Mouse (Mus musculus) heart, embryonic 14.5 days (tissue): ENCODE results near the gene Ndufs2. TPM values are rescaled to one million over a fixed set of nuclear protein-coding genes. Genes with fewer than 3 reads are reported as not detected.

Experiments used
- ATAC-seq: fragments of 200-750 bp; cut with Nextera tagmentation; 2 replicates; pipeline ENCODE4 v1.8.0; 2017; ENCODE audit warnings: low read depth, moderate TSS enrichment; ENCODE audit not compliant: insufficient number of reproducible peaks, insufficient read depth, low FRiP score
- H3K27ac ChIP-seq, 2 experiments: fragments of 200-500 bp in 1 of 2; fragments of 300-500 bp in 1 of 2; sonication (generic) in 1 of 2; replicated peaks in 1 of 2; 2 replicates each; pipeline ENCODE4 v1.5.1; 2012 to 2014; ENCODE audit warnings: low read depth in 2 of 2, low read length in 2 of 2, control low read depth in 1 of 2, mild to moderate bottlenecking in 1 of 2, mixed read lengths in 1 of 2; ENCODE audit not compliant: control insufficient read depth in 1 of 2, insufficient read depth in 1 of 2
- H3K27me3 ChIP-seq: fragments of 300-500 bp; sonication (generic); 2 replicates; pipeline ENCODE4 v1.6.1; 2014; ENCODE audit warnings: mild to moderate bottlenecking, low read length, control low read depth; ENCODE audit not compliant: control insufficient read depth, insufficient read depth
- H3K36me3 ChIP-seq: fragments of 300-500 bp; sonication (generic); 2 replicates; pipeline ENCODE4 v1.6.1; 2014; ENCODE audit warnings: mild to moderate bottlenecking, control low read depth, low read length, mixed read lengths; ENCODE audit not compliant: control insufficient read depth, insufficient read depth
- H3K4me1 ChIP-seq, 2 experiments: fragments of 200-500 bp in 1 of 2; fragments of 300-500 bp in 1 of 2; sonication (generic) in 1 of 2; 2 replicates each; pipeline ENCODE4 v1.6.1; 2012 to 2014; ENCODE audit warnings: low read length in 2 of 2, control low read depth in 1 of 2, mixed read lengths in 1 of 2; ENCODE audit not compliant: control insufficient read depth in 2 of 2, insufficient read depth in 2 of 2
- H3K4me2 ChIP-seq: fragments of 300-500 bp; sonication (generic); 2 replicates; pipeline ENCODE4 v1.6.1; 2014; ENCODE audit warnings: mild to moderate bottlenecking, low read length
- H3K4me3 ChIP-seq, 2 experiments: fragments of 200-500 bp in 1 of 2; fragments of 300-500 bp in 1 of 2; sonication (generic) in 1 of 2; 2 replicates each; pipeline ENCODE4 v1.5.1; 2012 to 2014; ENCODE audit warnings: low read length in 2 of 2, mild to moderate bottlenecking in 2 of 2, control low read depth in 1 of 2, low read depth in 1 of 2, moderate library complexity in 1 of 2; ENCODE audit not compliant: control insufficient read depth in 1 of 2, insufficient read depth in 1 of 2
- H3K9ac ChIP-seq: fragments of 300-500 bp; sonication (generic); 2 replicates; pipeline ENCODE4 v1.6.1; 2014; ENCODE audit warnings: mild to moderate bottlenecking, low read length
- H3K9me3 ChIP-seq: fragments of 300-500 bp; sonication (generic); 2 replicates; pipeline ENCODE4 v1.6.1; 2016; ENCODE audit warnings: low read length, control low read depth; ENCODE audit not compliant: control insufficient read depth
- WGBS: fragments of 180-500 bp; shearing (Covaris S2); extraction: QIAGEN DNeasy Blood & Tissue Kit; methylation state at CpG from one replicate; pipeline ENCODE4 v1.1.7; 2014; 5-methylcytosine and 5-hydroxymethylcytosine counted together
- polyA plus RNA-seq: library from polyadenylated mRNA; unstranded; fragments of >200 nt; fragmentation: Nextera tagmentation; extraction: Ambion mirVana; gene quantifications from 2 replicates; pipeline ENCODE4 v1.2.1, GENCODE M21; 2014

The Ndufs2 gene
- polyA plus RNA-seq, 1 experiment from 2014 or later: 541 TPM

- H3K27me3 ChIP-seq: no peaks in the 10 kb centered on the region
- H3K27ac ChIP-seq: peak overlapping the region; percentile 78 to 89
- peak overlapping the region; percentile 61 to 76 for H3K4me3 ChIP-seq
- peak; percentile 49 for ATAC-seq
- no peaks in the 10 kb centered on the region for H3K9me3 ChIP-seq
- H3K4me1 ChIP-seq: peaks cover 6 to 20% of the 10 kb centered on the region in 2 experiments
- peaks cover 69% of the 10 kb centered on the region for H3K36me3 ChIP-seq
- H3K9ac ChIP-seq: peak overlapping the region; percentile 78
- peak overlapping the region; percentile 92 for H3K4me2 ChIP-seq
- WGBS: 2% methylated on average over 10 of the region's 10 CpGs
Measured at GRCm38 (mm10) chr1:171281528-171281923, 30.3 kb upstream of the Ndufs2 start.

DNA sequence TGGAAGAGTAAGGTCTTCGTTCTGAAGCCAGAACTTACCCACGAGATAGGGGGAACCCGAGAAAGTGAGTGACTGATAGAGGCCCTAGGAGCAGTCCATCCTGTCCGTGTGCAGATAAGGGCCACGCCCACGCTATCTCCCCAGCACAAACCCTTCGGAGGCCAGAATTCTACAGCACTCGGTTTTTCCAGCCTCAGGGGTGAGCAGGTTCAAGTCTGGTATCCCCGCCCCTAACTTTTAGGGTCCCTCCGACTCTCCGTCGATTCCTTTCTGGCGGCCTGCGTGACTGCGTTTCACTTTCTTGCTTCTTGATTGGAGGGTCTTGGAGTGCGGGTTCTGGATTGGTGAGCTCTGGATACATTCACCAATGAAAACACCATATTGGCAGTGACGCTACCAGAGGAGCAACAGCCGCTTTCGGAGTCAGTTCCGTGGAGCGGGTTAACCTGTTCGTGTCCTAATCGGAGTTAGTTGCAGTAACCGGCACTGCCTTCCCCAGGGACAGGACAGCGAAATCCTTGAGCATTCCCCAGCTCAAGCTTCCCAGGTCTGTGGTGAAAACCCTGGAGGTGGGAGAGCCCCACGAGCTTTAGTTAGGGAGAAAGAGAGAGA, 29.8 kb upstream of the Ndufs2 start, which contains the start of gene Ppox:
Gene Ppox, minus strand, starts transcription at position 271 of the 612 bp plus-strand sequence.
- Histone ChIP-seq H3K4me3 (peak within 1 kb of the TSS; percentile 76 to 96), H3K9me3 (no peaks in the 10 kb centered on the region), H3K27ac (peak within 1 kb of the TSS; percentile 78 to 89), H3K4me2 (peak within 1 kb of the TSS; percentile 92), H3K9ac (peak within 1 kb of the TSS; percentile 87), H3K36me3 (peaks cover 69% of the 10 kb centered on the region), H3K27me3 (no peaks in the 10 kb centered on the region), H3K4me1 (peaks cover 6 to 16% of the 10 kb centered on the region in 2 experiments)
- 0% methylated on average over 26 of the region's 26 CpGs for WGBS
- peak; percentile 95 for ATAC-seq

DNA sequence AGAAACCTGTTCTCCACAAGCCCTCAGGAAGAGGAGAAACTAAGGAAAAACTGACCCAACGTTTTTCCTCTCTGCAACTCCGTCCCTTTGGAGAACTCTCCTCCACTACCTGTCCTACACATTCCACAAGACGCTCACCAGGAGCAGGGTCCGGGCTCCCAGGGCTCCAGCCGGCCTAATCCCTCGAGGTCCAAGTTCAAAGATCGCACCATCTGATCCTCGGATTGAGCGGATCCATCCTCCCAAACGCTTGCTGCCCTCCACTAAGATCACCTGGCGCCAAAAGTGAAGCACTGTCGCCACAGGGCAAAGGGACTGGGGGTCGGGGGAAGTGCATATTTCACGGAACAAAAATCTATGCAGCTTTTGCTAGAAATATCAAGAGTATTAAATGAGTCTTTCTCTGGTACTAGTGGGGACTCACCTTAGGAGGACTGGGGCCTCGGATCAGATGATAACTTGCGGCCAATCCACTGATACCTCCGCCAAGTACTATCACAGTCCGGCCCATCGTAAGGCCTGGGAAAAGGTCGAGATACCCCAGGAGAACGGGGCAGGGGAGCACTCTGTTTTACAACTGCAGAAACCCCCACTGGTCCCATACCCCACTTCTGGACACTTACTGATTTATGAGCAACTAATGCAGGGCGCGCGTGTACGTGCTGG, 29.2 kb upstream of the Ndufs2 start:
- Histone ChIP-seq H3K36me3 (peaks cover 69% of the 10 kb centered on the region), H3K4me3 (peak overlapping the region; percentile 76 to 96), H3K9me3 (no peaks in the 10 kb centered on the region), H3K4me1 (peaks cover 6 to 16% of the 10 kb centered on the region in 2 experiments), H3K9ac (peak overlapping the region; percentile 87), H3K27me3 (no peaks in the 10 kb centered on the region), H3K27ac (peak overlapping the region; percentile 65 to 69), H3K4me2 (peak overlapping the region; percentile 92)
- under 1% methylated on average over 25 of the region's 25 CpGs for WGBS
- peak; percentile 7; the same call in 1 of the 2 replicates for ATAC-seq

GRCm38 (mm10) chr1:171279721-171280120, 28.5 kb upstream of the Ndufs2 start:
- no peak for ATAC-seq
- Histone ChIP-seq H3K27me3 (no peaks in the 10 kb centered on the region), H3K36me3 (peaks cover 69% of the 10 kb centered on the region), H3K4me2 (peak overlapping the region; percentile 92), H3K27ac (no peak overlapping the region), H3K4me1 (peaks cover 6 to 16% of the 10 kb centered on the region in 2 experiments), H3K9me3 (no peaks in the 10 kb centered on the region), H3K9ac (peak overlapping the region; percentile 87), H3K4me3 (peak overlapping the region; percentile 76 to 96)
- 61% methylated on average over 5 of the region's 5 CpGs for WGBS

GRCm38 (mm10) chr1:171279012-171279705, 28.0 kb upstream of the Ndufs2 start:
- peaks cover 69% of the 10 kb centered on the region for H3K36me3 ChIP-seq
- H3K4me3 ChIP-seq: no peak overlapping the region; a peak in 1 of 4 replicates
- H3K4me1 ChIP-seq: peaks cover 6 to 16% of the 10 kb centered on the region in 2 experiments
- peak overlapping the region; percentile 87; the same call in 1 of the 2 replicates for H3K9ac ChIP-seq
- 85% methylated on average over 14 of the region's 14 CpGs for WGBS
- H3K27me3 ChIP-seq: no peaks in the 10 kb centered on the region
- no peaks in the 10 kb centered on the region for H3K9me3 ChIP-seq
- no peak overlapping the region for H3K27ac ChIP-seq
- no peak overlapping the region for H3K4me2 ChIP-seq
- no peak for ATAC-seq

GRCm38 (mm10) chr1:171278436-171278835, 27.2 kb upstream of the Ndufs2 start:
- peaks cover 69% of the 10 kb centered on the region for H3K36me3 ChIP-seq
- 94% methylated on average over 8 of the region's 8 CpGs for WGBS
- no peaks in the 10 kb centered on the region for H3K27me3 ChIP-seq
- no peak for ATAC-seq
- H3K9ac ChIP-seq: no peak overlapping the region
- no peak overlapping the region for H3K4me2 ChIP-seq
- H3K27ac ChIP-seq: no peak overlapping the region
- H3K9me3 ChIP-seq: no peaks in the 10 kb centered on the region
- no peak overlapping the region for H3K4me3 ChIP-seq
- peaks cover 6 to 16% of the 10 kb centered on the region in 2 experiments for H3K4me1 ChIP-seq

- Histone ChIP-seq H3K36me3 (peaks cover 69% of the 10 kb centered on the region), H3K9ac (no peak overlapping the region), H3K4me2 (no peak overlapping the region), H3K27me3 (no peaks in the 10 kb centered on the region), H3K27ac (no peak overlapping the region), H3K4me3 (no peak overlapping the region), H3K4me1 (peaks cover 6 to 16% of the 10 kb centered on the region in 2 experiments), H3K9me3 (no peaks in the 10 kb centered on the region)
- WGBS: 87% methylated on average over 10 of the region's 10 CpGs
- no peak for ATAC-seq
Measured at GRCm38 (mm10) chr1:171277736-171278135, 26.5 kb upstream of the Ndufs2 start.
